8 mouse cellular contexts compared by ENCODE assay signal in the genomic region with DNA sequence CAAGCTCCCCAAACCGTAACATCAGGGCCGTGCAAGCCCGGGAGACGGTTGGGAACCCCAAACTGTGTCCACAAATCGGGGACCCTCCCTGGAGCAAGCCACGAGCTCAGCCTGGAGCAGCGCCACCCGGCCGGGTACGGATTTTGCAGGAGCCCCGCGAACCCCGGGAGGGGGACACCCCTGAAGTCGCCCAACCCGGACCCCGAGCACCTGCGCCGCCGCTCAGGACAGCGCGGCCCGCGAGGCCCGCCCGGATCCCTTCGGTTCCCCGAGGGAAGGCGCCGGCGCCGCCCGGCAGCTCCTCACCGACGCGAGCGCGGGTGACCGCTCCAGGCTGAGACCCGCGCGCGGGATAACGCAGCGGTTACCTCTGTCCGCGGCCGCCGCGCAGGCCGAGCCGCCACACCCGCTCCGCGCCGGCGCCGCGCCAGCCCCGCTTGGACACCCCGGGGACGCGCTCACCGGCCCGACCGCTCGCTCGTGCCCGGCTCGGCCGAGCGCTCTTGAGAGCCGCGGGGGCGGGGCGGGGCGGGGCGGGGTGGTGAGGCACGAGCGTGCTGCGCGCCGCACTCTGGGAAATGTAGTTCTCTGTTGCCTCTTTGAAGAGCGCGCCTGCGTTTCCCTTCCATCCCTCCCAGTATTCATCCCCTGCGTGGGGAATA. TPM values are rescaled to one million over a fixed set of nuclear protein-coding genes. Genes with fewer than 3 reads are reported as not detected.
DNase-seq lines count a peak whose midpoint lies in the region; ATAC-seq lines count a peak whose summit lies in the region.

TSS of gene Klhl8 (minus strand) at position 512 of the 662 bp plus-strand sequence.

- H3K36me3 ChIP-seq in hindbrain, embryonic 15.5 days: no peaks in the 10 kb centered on the region

- peak within 1 kb of the TSS; percentile 82 for H3K27ac ChIP-seq in hindbrain, embryonic 15.5 days (replicated peaks)

- peak within 1 kb of the TSS; percentile 96 for H3K4me3 ChIP-seq in hindbrain, embryonic 15.5 days

- ATAC-seq in hindbrain, embryonic 15.5 days (ENCODE audit: low FRiP score, low read depth): peak; percentile 97

- H3K9me3 ChIP-seq in hindbrain, embryonic 15.5 days: no peaks in the 10 kb centered on the region

- WGBS in hindbrain, embryonic 15.5 days: under 1% methylated on average over 71 of the region's 86 CpGs

- peak within 1 kb of the TSS; percentile 62 for H3K4me2 ChIP-seq in hindbrain, embryonic 15.5 days

- DNase-seq in WW6 (ENCODE audit: low read depth, low spot score): peak; percentile 52
- peak; percentile 82 to 89 for DNase-seq in cerebellum, postnatal 36 days
- peak; percentile 68 to 86 for DNase-seq in frontal cortex, postnatal 36 days (ENCODE audit: low spot score in 2 of 2)
- peak; percentile 71 for DNase-seq in left cerebral cortex, adult 11 months (ENCODE audit: low spot score)
- DNase-seq in lung, postnatal 36 days: peak; percentile 91
- DNase-seq in retina, embryonic 14.5 days (ENCODE audit: low spot score): peak; percentile 90
- DNase-seq in thymus, postnatal 36 days: peak; percentile 75 to 81

- H3K4me1 ChIP-seq in hindbrain, embryonic 15.5 days (replicated peaks): peaks cover 17% of the 10 kb centered on the region

- no peaks in the 10 kb centered on the region for H3K27me3 ChIP-seq in hindbrain, embryonic 15.5 days

- peak within 1 kb of the TSS; percentile 96 for H3K9ac ChIP-seq in hindbrain, embryonic 15.5 days

RNA-seq across cellular contexts. Expression of gene Klhl8, which starts in this region (rescaled TPM):
- polyA plus RNA-seq in hindbrain, embryonic 15.5 days (2015; fragmentation: Nextera tagmentation; extraction: Ambion mirVana): 38.0 and 41.3 TPM in 2 replicates

Comparison
In these comparisons a context has a peak if more than half of its experiments do, and no peak if none do; other contexts are left out.
1. Peak in every context shown above with its lines: DNase-seq, ATAC-seq, H3K4me3 ChIP-seq and H3K27ac ChIP-seq.